Mouse (Mus musculus) liver, embryonic 16.5 days (tissue): ENCODE measurements around the gene Nip7. TPM values are rescaled to one million over a fixed set of nuclear protein-coding genes. Genes with fewer than 3 reads are reported as not detected.
"Not testable (repeated sequence)": the region's sequence is repeated elsewhere in the genome, so short reads cannot be mapped to it uniquely, and the experiment has no call there.

Experiments used
- ATAC-seq: fragments of 200-750 bp; cut with Nextera tagmentation; 2 replicates; pipeline ENCODE4 v1.8.0; 2017; ENCODE audit warnings: low read depth, mild to moderate bottlenecking, moderate number of reproducible peaks, moderate library complexity
- H3K27ac ChIP-seq: fragments of 300-500 bp; sonication (generic); 2 replicates; pipeline ENCODE4 v1.5.1; 2014; ENCODE audit warnings: mild to moderate bottlenecking, low read length
- H3K27me3 ChIP-seq: fragments of 300-500 bp; sonication (generic); 2 replicates; pipeline ENCODE4 v1.6.1; 2014; ENCODE audit warnings: low read depth, low read length, mixed read lengths; ENCODE audit not compliant: control insufficient read depth, insufficient read depth
- H3K36me3 ChIP-seq: fragments of 300-500 bp; sonication (generic); 2 replicates; pipeline ENCODE4 v1.6.1; 2014; ENCODE audit warnings: mild to moderate bottlenecking; ENCODE audit not compliant: control insufficient read depth, insufficient read depth
- H3K4me1 ChIP-seq: fragments of 300-500 bp; sonication (generic); 2 replicates; pipeline ENCODE4 v1.6.1; 2014; ENCODE audit warnings: low read depth, low read length, mixed read lengths; ENCODE audit not compliant: control insufficient read depth
- H3K4me2 ChIP-seq: fragments of 300-500 bp; sonication (generic); 2 replicates; pipeline ENCODE4 v1.6.1; 2014; ENCODE audit warnings: low read depth, low read length, mixed read lengths
- H3K4me3 ChIP-seq: fragments of 300-500 bp; sonication (generic); 2 replicates; pipeline ENCODE4 v1.5.1; 2014; ENCODE audit warnings: low read depth, mild to moderate bottlenecking, low read length
- H3K9ac ChIP-seq: fragments of 300-500 bp; sonication (generic); 2 replicates; pipeline ENCODE4 v1.6.1; 2014; ENCODE audit warnings: low read depth, low read length
- H3K9me3 ChIP-seq: fragments of 300-500 bp; sonication (generic); replicated peaks from 2 replicates; pipeline ENCODE4 v1.6.1; 2016; ENCODE audit warnings: low read length; ENCODE audit not compliant: control insufficient read depth
- WGBS: fragments of 180-500 bp; shearing (Covaris S2); extraction: QIAGEN DNeasy Blood & Tissue Kit; methylation state at CpG from one replicate; pipeline ENCODE4 v1.1.7; 2014; ENCODE audit not compliant: insufficient replicate concordance; 5-methylcytosine and 5-hydroxymethylcytosine counted together
- polyA plus RNA-seq: library from polyadenylated mRNA; unstranded; fragments of >200 nt; fragmentation: Nextera tagmentation; extraction: Ambion mirVana; gene quantifications from 2 replicates; pipeline ENCODE4 v1.2.1, GENCODE M21; 2015

Gene Nip7
- polyA plus RNA-seq, 1 experiment from 2014 or later: 25.9 TPM

DNA sequence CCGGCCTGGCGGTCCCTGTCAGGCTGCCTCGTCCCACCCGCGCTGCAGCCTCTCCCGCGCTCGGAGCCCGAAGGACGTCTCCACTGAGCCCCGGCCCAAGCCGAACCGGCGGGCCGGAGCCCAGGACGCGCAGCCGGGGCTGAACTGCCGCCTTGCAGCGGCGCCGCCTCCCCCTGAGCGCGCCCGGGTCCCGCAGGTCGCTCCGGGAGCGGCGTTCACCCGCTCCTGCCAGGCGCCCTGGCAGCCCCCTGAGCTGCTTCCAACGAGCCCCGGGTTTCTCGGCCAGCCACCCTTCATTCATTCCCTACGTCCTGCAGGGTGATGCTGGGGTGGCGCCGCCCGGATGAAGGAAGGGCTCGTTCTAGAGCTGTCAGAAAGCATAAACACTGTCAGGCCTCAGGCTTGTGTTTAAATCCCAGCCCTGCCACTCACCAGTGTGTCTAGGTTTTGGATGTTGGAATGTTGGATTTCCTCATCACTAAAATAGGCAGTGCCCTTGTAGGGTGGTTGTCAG is 25.0 kb upstream of the Nip7 start:
- Histone ChIP-seq H3K27me3 (no peaks in the 10 kb centered on the region), H3K9ac (peak overlapping the region; percentile 96), H3K36me3 (no peaks in the 10 kb centered on the region), H3K9me3 (no peaks in the 10 kb centered on the region), H3K4me1 (peaks cover 14% of the 10 kb centered on the region), H3K27ac (peak overlapping the region; percentile 90), H3K4me2 (peak overlapping the region; percentile 70), H3K4me3 (peak overlapping the region; percentile 85)
- no peak for ATAC-seq
- WGBS: 0% methylated on average over 36 of the region's 40 CpGs

GRCm38 (mm10) chr8:107033609-107034008 is 23.1 kb upstream of the Nip7 start:
- H3K36me3 ChIP-seq, H3K27ac ChIP-seq, H3K27me3 ChIP-seq, H3K9me3 ChIP-seq, H3K4me2 ChIP-seq, H3K4me3 ChIP-seq, ATAC-seq, H3K9ac ChIP-seq: not testable (repeated sequence)
- 87% methylated on average over 2 of the region's 2 CpGs for WGBS
- peaks cover 14% of the 10 kb centered on the region for H3K4me1 ChIP-seq

- Histone ChIP-seq H3K4me3 (no peak overlapping the region), H3K4me2 (no peak overlapping the region), H3K9ac (no peak overlapping the region), H3K27me3 (no peaks in the 10 kb centered on the region), H3K4me1 (peaks cover 14% of the 10 kb centered on the region), H3K9me3 (no peaks in the 10 kb centered on the region), H3K36me3 (no peaks in the 10 kb centered on the region; the same call in 1 of the 2 replicates), H3K27ac (no peak overlapping the region)
- WGBS: 68% methylated on average over 3 of the region's 3 CpGs
- ATAC-seq: no peak
Measured at GRCm38 (mm10) chr8:107035641-107036040, 21.0 kb upstream of the Nip7 start.

- peaks cover 2% of the 10 kb centered on the region; the same call in 1 of the 2 replicates for H3K36me3 ChIP-seq
- H3K4me1 ChIP-seq: peaks cover 12% of the 10 kb centered on the region
- H3K27ac ChIP-seq: no peak overlapping the region
- no peak overlapping the region for H3K4me3 ChIP-seq
- no peak overlapping the region for H3K4me2 ChIP-seq
- H3K9ac ChIP-seq: no peak overlapping the region
- ATAC-seq: no peak
- H3K9me3 ChIP-seq: no peaks in the 10 kb centered on the region
- WGBS: 78% methylated on average over 8 of the region's 8 CpGs
- H3K27me3 ChIP-seq: no peaks in the 10 kb centered on the region
Measured at GRCm38 (mm10) chr8:107036626-107037025, 20.1 kb upstream of the Nip7 start.

DNA sequence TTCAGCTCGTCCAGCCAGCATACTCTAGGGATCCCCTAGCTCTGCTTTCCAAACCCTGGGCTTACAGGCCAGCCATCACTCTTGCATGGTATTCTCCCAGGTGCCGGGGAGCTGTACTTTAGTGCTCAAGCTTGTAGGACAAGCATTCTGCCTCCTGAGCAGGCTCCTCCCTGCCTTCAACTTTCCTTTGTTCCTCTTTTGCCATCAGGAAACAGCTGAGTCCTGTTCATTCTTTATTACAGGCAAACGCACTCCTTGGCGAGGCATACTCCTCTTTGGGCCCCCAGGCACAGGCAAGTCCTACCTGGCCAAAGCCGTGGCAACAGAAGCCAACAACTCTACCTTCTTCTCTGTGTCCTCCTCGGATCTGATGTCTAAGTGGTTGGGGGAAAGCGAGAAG is 16.0 kb upstream of the Nip7 start:
- WGBS: 50% methylated on average over 7 of the region's 7 CpGs
- Histone ChIP-seq H3K4me3 (no peak overlapping the region), H3K4me2 (no peak overlapping the region), H3K36me3 (peaks cover 34% of the 10 kb centered on the region), H3K27me3 (no peaks in the 10 kb centered on the region), H3K9ac (no peak overlapping the region), H3K9me3 (no peaks in the 10 kb centered on the region), H3K4me1 (no peaks in the 10 kb centered on the region), H3K27ac (no peak overlapping the region)
- no peak for ATAC-seq

DNA sequence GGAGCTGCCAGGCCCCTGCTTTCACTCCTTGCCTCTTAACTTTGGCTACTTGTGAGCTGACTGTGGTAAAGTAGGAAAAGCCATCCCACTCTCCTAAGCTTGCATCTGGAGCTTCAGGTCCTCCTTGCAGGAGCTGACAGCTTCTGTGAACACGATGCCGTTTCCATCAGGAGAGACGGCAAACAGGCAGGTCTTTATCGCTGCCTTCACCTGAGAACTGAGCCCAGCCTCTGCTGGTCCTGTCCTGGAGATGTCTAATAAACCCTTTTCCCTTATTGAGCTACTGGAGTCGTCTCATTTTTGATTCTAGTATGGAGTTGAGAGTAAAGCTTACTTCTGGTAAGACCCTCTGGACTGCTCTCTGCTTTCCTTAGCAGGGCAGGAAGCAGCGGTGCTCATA is 11.2 kb upstream of the Nip7 start:
- no peaks in the 10 kb centered on the region for H3K9me3 ChIP-seq
- no peak overlapping the region for H3K27ac ChIP-seq
- H3K4me2 ChIP-seq: no peak overlapping the region
- H3K36me3 ChIP-seq: peaks cover 45% of the 10 kb centered on the region
- H3K27me3 ChIP-seq: no peaks in the 10 kb centered on the region
- WGBS: 80% methylated on average over 6 of the region's 6 CpGs
- H3K9ac ChIP-seq: no peak overlapping the region
- ATAC-seq: no peak
- H3K4me1 ChIP-seq: peaks cover 17% of the 10 kb centered on the region
- no peak overlapping the region for H3K4me3 ChIP-seq

GRCm38 (mm10) chr8:107046976-107047375 is 9.7 kb upstream of the Nip7 start:
- no peak overlapping the region for H3K9ac ChIP-seq

GRCm38 (mm10) chr8:107048061-107048941 is 8.4 kb upstream of the Nip7 start, which contains the start of gene Pdf:
Gene Pdf, minus strand, starts transcription at chr8:107048614.
- peak; percentile 76 for ATAC-seq
- WGBS: under 1% methylated on average over 87 of the region's 87 CpGs
- H3K27me3 ChIP-seq: no peaks in the 10 kb centered on the region
- peaks cover 53% of the 10 kb centered on the region for H3K36me3 ChIP-seq
- H3K4me2 ChIP-seq: peak within 1 kb of the TSS; percentile 81
- peak within 1 kb of the TSS; percentile 76 for H3K4me3 ChIP-seq
- peaks cover 17% of the 10 kb centered on the region for H3K4me1 ChIP-seq
- peak within 1 kb of the TSS; percentile 85 for H3K27ac ChIP-seq
- no peaks in the 10 kb centered on the region for H3K9me3 ChIP-seq
- peak within 1 kb of the TSS; percentile 75 for H3K9ac ChIP-seq

More at GRCm38 (mm10) chr8:107046976-107047375, 9.7 kb upstream of the Nip7 start:
- Histone ChIP-seq H3K36me3 (peaks cover 48% of the 10 kb centered on the region), H3K27me3 (no peaks in the 10 kb centered on the region), H3K9me3 (no peaks in the 10 kb centered on the region), H3K4me1 (peaks cover 17% of the 10 kb centered on the region), H3K4me3 (no peak overlapping the region), H3K4me2 (no peak overlapping the region), H3K27ac (no peak overlapping the region)
- ATAC-seq: no peak
- 65% methylated on average over 5 of the region's 5 CpGs for WGBS

DNA sequence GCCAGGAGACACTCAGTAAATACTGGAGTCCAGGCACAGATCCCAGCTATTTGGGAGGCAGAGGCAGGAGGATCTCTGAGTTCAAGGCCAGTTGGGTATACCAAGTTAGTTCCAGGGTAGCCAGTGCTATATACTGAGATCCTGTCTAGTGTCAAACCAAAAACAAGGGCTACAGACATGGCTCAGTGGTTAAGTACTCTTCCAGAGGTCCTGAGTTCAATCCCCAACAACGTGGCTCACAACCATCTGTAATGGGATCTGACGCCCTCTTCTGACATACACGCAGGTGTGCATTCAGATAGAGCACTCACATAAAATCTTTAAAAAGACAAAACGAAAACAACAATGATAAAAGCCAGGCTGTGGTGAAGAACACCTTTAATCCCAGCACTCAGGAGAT is 7.2 kb upstream of the Nip7 start:
- Histone ChIP-seq H3K9me3 (no peaks in the 10 kb centered on the region), H3K9ac (no peak overlapping the region), H3K27ac (no peak overlapping the region), H3K27me3 (no peaks in the 10 kb centered on the region), H3K36me3 (peaks cover 54% of the 10 kb centered on the region), H3K4me3 (no peak overlapping the region), H3K4me2 (0 out of 2 replicates have a peak overlapping the region, but pooled peaks have one; percentile 81), H3K4me1 (peaks cover 17% of the 10 kb centered on the region)
- ATAC-seq: no peak
- 69% methylated on average over 4 of the region's 4 CpGs for WGBS
